Mouse (Mus musculus): ENCODE results near the gene R3hdm4. TPM values are rescaled to one million over a fixed set of nuclear protein-coding genes. Genes with fewer than 3 reads are reported as not detected.

The R3hdm4 gene
- total RNA-seq, 2 experiments from 2014 or later, result 25.0 to 46.1 TPM

DNA sequence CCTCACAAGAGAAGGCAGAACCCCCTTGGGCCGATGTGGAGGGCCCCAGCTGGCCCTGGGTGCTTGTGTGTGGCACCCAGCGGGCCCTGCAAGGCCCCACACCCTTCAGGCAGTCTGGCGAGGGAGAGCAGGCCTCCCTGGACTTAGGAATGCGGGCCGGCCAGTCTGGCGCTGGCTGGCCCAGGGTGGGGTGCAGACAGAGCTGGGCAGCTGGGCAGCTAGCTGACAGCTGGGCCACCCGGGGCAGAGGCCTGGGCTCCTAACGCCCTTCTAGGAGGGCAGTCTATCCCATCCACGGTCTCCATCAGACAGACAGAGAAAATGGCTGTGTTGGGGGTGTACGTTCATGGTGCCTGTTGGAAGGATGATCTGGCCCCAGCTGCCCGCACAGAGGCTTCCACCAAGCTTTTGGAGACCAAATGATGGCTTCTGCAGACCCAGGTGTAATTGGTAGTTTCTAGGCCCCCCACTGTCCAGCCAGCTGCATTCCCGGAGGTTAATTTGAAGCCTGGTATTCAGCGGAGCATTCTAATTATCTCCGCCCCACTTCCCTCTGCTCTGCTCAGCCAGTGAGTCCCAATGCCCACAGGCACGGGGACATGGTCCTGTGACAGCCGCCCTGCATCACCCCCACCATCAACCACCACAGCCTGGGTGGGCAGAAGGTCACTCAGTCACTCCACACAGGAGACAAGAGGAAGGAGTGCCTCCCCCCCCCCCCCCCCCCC, 24.7 kb upstream of the R3hdm4 start:
- ATAC-seq (replicated peaks; ENCODE audit: low FRiP score, poor library complexity, severe bottlenecking), result no peak

DNA sequence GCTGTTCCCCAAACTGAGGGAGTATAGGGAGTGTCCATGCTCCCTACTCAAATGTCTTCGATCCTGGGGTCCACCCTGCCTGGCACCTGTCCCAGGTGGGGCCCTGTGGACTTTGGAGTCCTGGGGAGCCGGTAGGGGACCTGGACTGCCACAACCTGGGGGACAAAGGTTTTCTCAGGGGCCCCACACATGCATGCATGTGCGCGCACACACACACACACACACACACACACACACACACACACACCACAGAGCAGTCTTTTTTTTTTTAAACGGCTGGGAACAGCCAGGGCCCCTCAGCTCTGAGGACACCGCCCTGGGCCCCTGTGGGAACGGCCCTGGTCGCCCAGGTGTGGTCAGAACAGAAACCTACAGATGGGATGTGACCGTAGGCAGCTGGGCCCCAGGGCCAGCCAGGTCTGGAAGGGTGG, 22.5 kb upstream of the R3hdm4 start:
- no peak for ATAC-seq (replicated peaks; ENCODE audit: low FRiP score, poor library complexity, severe bottlenecking)

DNA sequence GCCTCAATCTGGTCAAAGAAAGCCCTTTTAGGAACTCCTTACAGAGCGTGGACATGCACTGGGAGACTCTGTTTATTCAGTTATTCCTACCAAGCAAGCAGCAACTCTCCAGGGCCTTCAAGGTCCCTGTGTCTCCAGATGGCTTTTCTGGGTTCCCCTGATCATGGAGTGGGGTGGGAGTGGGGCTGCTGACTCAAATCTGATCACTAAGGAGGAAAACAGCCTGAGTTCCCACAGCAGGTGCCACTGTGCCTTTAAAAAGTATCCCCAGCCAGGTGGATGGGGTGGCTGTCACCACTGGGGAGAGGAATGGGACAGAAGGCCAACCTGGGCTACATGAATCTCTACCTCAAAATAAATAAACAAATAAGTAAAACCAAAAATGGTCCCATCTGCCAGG, 22.0 kb upstream of the R3hdm4 start:
- ATAC-seq (replicated peaks; ENCODE audit: low FRiP score, poor library complexity, severe bottlenecking), result no peak

DNA sequence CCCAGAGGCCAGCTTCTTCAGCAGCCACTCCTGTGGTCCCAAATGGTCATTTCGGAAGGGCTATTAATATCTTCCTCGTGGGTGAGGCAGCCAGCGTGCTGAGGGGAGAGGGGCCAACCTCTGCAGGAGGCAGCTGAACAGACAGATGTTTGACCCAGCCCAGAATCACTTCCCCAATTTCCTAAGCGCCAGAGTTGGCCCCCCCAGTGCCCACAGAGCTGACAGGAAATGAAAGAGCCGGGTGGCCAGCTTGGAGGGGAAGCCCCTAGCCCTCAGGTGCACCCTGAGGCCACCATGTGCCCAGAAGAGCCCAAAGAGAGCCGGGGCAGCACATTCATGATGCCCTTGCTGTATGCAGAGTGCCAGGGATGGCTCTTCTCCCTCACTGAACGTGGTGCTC, 19.7 kb upstream of the R3hdm4 start:
- ATAC-seq (replicated peaks; ENCODE audit: low FRiP score, poor library complexity, severe bottlenecking), result no peak

DNA sequence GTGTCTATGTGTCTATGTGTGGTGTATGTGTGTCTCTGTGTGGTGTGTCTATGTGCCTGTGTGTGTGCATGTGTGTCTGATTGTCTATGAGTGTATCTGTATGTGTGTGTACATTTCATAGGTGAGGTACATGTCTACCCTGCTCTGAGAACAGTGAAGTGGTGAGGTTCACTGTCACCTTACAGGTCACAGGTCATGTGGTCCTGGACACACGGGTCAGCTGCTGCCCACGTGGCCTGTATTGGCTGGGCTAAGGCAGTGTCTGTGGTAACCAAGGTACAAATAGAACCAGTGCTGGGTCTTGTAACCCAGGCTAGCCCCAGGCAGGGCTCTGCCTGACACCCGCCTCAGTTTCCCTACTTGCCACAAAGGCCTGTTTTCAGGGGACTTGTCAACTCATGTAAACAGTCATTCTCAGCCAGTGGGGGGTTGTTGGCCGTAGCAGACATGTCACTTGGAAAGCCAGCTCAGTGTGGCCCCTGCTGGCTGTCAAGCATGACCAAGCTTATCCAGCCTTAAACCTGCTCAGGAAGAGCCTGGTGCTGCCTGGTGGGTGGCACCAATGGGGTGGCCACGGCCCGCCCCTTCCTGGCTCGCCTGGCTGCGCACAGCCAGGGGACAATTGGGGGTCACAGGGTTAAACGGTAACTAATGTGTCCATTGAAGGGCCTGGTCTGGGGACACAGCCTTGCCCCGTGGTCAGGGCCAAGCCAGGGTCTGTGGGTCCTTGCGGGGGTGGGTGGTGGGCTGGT, 16.9 kb upstream of the R3hdm4 start:
- ATAC-seq (replicated peaks; ENCODE audit: low FRiP score, poor library complexity, severe bottlenecking), result peak; percentile 33

DNA sequence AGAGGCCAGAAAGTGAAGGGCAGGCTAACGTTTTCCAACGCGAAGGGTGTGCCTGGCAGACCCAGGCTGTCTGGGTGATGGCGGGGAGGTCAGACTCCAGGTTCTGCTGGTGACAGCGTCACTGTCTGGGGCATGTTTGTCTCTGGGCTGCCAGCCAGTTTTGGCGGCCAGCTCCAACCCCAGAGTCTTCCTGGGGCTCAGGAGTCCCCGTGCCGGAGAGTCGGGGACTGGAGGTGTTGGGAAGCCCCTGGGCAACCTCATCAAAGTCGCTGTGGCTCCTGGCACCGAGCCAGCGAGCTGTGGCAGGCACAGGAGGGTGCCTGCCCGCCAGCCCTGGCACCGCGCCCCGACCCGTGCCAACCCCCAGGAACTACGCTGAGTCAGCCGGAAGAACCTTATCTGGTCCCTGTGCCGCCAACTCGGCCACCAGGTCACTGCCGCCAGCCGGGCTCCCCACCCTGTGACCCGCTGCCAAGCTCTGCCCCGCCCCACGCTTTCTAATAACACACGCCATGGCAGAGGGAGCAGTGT, 16.0 kb upstream of the R3hdm4 start:
- peak; percentile 82 for ATAC-seq (replicated peaks; ENCODE audit: low FRiP score, poor library complexity, severe bottlenecking)

DNA sequence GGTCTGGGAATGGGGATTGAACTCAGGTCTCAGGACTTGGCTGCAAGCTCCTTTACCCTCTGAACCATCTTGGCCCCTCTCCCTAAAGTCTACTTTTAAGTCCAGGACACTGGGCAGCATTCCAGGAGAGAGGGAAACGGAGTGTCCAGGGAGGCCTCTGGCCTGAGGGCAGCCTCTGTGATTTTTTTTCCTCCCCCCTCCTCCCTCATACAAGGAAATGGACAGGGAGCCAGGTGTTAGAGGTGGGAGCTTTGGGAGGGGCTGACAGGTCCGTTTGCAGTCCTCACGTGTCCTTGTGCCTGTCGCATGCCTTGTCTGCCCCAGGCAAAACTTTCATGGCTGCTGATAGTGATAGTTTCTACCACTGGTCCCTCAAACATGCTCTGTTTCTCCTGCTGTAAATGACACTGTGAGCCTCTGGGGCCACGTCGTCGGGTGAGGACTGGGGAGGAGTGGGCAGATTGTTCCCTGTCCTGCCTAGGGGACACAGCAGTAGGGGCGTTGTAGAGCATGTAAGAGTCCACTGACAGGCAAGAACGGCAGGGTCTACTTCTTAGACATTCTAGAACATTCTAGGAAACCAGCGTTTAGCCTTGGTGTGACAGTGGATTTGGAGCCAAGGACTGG, 15.4 kb upstream of the R3hdm4 start:
- ATAC-seq (replicated peaks; ENCODE audit: low FRiP score, poor library complexity, severe bottlenecking), result peak; percentile 22

DNA sequence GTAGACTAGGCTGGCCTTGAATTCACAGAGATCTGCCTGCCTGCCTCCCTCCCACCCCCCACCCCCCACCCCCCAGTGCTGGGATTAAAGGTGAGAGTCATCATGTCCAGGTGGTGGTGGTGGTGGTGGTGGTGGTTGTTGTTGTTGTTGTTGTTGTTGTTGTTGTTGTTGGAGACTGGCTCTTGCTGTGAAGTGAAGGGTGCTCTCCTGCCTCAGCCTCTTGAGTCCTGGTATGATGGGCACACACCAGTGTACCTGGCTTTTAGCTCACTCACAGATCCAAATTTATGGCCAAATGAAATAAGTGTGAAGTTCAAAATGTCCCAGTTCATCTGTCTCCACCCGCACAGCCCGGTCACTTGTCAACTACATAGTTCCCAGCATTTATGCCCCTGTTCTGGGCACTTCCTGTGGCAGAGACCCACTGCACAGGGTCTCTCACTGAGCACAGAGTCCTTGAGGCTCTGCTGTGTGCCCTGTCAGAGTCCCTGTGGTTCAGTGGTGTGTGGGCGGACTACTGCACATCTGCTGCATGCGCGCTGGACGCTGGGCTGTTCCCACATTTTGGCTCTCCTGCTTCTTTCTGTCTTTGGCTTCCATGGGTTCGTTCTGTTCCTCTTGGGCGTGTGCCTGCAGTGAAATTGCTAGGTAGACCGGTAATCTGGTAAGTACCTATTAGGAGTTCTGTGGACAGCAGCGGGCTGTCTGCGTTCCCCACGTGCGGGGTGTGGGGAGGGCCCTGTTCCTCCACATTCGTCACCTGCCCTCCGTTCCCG, 14.0 kb upstream of the R3hdm4 start:
- no peak for ATAC-seq (replicated peaks; ENCODE audit: low FRiP score, poor library complexity, severe bottlenecking)

DNA sequence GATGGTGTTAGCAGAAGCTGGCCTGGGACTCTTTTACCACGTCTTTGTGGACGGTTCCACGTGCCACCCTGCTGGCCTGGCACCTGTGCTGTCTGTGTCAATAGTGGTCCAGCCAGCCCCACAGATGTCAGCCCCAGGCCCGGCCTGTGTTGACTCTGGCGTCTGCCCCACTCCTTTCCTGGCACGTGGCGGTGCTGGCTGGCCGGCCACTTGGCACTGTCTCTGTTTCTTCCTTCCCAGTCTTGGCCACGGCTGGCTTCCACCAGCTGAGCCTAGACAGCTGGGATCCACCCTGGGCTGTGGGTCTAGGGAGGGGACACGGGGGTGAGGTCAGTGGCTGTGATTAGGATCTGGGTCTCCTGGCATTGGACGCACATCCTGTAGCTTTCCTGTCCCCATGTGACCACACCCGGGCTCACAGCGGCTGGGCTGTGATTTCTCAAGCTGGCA, 13.3 kb upstream of the R3hdm4 start:
- ATAC-seq (replicated peaks; ENCODE audit: low FRiP score, poor library complexity, severe bottlenecking), result no peak

DNA sequence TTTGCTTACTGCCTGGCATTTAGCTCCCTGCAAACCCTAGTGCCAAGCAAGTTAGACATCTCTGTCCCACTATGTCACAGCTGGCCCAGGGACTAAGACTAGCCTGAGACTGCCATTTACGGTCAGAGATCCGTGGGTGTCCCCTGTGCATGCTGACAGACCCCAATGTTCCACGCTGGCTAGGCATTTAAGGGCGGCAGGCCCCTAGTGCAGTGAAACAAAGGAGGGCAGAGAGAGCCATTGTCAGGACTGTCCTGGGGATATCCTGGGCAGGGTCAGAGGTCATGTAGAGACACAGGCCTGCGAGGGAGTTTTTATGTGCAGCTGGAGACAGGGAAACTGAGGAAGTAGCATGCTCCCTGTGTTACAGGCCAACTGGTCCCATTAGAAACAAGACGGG, 12.9 kb upstream of the R3hdm4 start:
- ATAC-seq (replicated peaks; ENCODE audit: low FRiP score, poor library complexity, severe bottlenecking), result no peak

DNA sequence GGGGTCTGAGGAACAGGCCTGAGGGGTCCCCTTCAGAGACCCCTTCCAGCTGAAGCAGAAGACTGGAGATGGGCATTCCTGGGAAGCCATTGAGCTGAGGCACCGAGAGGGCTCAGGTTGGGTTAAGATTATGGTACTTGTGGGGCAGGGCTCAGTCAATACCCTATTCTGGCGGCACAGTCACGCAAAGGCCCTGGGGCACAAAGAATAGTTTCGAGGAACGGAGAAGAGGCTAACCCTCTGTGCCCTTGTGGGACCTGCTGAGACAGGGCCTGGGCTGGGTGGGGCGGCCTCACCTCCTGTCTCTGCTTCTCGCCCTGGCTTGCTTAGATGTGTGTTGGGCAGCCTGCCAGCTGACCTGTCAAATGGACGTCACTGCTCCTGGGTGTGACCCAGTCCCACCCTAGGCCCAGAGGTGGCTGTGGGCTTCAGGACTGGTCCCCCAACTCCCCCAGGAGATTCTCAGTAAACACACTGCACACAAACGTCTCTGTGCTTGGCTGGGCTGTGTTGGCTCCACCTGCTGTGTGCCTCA, 12.2 kb upstream of the R3hdm4 start:
- ATAC-seq (replicated peaks; ENCODE audit: low FRiP score, poor library complexity, severe bottlenecking), result no peak

DNA sequence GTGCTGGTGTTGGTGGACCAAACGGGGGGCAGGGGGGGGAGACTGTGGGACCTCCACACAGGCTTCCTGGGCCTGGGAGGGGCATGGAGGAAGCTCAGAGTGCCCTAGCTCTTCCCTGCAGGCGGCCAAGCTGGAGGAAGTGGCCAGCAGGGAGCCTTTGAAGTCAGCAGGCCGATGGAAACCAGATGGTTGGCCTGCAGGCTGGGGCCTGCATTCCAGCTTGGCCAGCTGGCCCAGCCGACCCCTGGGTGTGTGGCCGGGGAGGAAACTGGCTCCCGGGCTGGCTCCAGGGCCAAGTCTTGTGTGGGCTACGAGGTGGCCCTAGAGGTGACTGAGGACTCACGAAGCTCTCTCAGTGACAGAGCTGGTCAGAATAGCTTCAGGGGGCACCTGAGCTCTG, 11.7 kb upstream of the R3hdm4 start:
- ATAC-seq (replicated peaks; ENCODE audit: low FRiP score, poor library complexity, severe bottlenecking), result no peak

DNA sequence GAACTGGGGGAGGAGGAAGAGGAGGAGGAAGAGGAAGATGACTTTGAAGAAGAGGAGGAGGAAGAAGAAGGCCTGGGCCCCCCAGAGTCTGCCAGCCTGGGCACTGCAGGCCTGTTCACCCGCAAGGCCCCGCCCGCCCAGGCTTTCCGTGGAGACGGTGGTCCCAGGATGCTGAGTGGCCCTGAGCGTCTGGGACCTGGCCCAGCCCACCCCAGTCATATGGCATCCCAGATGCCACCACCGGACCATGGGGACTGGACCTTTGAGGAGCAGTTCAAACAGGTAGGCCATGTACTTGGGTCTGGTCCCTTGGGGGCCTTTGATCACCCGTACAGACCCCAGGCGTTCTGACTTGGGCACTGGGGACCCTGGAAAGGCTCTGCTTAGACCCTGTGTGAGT, 10.8 kb upstream of the R3hdm4 start:
- ATAC-seq (replicated peaks; ENCODE audit: low FRiP score, poor library complexity, severe bottlenecking), result no peak

DNA sequence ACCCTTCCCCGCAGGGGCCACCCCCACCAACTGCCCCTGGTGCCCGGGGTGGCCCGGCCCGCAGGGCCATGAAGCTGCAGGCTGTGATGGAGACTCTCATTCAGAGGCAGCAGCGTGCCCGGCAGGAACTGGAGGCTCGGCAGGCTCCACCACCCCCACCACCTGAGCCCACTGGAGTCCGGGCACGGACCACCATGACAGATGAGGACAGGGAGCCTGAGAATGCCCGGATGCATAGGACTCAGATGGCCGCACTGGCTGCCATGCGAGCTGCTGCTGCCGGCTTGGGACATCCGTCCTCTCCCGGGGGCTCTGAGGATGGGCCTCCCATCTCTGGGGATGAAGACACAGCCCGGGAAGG, 9.8 kb upstream of the R3hdm4 start:
- no peak for ATAC-seq (replicated peaks; ENCODE audit: low FRiP score, poor library complexity, severe bottlenecking)

DNA sequence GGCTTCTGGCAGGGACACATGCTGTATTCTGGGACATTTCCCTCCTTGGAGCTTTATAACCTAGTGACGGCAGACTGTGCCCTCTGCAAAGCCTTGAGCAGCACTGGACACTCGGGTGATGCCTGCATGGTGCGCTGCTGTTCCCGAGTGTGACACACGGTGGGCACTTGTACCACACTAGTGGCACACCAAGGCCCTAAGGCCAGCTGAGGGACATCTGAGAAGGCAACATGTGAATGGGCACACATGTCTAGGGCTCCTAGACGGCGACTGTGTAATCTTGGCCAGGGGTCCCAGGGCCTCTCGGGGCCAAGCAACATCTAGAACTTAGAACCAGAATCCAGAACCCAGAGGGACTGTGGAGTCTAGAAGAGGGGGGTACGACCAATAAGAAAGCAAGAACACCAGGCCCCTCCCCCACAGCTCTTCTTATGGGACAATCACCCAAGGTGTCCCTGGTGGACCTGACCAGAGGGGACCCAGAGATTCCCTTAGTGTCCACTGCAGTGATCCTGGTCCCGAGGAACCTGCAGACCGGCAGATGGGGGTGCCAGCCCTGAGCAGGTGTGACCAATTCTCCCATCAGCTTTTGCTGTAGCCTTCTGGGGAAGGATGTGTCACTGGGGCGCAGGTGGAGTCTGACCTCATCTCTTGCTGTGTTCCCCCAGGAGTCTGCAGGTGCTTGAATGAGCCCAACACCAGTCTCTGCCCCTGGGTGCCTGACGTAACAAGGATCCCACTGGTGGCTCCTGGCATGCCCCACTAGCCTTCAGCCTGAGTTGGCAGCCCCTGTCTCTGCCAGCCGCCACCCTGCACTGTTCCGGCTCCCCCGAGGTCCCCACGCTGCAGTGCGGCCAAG, 9.2 kb upstream of the R3hdm4 start:
- no peak for ATAC-seq (replicated peaks; ENCODE audit: low FRiP score, poor library complexity, severe bottlenecking)

DNA sequence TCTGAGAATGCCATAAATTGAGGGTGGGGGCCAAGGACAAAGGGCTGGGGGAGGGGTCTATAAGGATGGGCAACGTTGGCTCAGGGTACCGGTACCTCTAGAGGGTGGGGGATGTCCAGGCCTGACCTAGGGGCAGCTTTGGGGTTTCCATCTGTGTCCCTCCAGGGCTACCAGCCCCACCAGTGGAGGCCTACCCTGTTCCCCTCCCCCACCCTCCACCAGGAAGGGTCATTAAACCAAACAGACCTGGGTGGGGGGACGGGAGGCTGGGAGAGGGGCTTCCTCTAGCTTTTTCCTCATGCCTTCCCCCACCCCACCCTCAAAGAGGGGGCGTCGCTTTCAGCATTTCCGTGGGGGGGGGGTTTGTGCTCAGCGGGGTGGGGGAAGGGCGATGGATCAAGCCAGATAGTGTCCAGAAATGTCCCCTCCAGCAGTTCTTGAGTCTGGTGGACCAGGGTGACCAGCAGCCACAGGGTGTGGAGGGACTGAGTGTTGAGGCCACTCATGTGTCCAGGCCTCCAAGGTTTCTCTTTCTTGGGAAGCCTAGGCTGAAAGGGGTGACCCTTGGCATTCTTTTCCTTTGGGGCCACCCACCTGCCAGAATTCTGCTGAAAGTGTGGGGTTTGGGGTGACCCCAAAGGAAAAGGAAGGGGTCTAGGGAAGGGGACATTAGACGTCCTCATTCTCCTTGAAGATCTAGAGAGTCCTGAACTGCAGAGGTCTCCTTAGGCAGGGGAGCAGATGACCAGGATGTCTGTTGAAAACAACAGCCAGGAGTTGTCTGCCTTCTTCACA, 8.1 kb upstream of the R3hdm4 start:
- no peak for ATAC-seq (replicated peaks; ENCODE audit: low FRiP score, poor library complexity, severe bottlenecking)

DNA sequence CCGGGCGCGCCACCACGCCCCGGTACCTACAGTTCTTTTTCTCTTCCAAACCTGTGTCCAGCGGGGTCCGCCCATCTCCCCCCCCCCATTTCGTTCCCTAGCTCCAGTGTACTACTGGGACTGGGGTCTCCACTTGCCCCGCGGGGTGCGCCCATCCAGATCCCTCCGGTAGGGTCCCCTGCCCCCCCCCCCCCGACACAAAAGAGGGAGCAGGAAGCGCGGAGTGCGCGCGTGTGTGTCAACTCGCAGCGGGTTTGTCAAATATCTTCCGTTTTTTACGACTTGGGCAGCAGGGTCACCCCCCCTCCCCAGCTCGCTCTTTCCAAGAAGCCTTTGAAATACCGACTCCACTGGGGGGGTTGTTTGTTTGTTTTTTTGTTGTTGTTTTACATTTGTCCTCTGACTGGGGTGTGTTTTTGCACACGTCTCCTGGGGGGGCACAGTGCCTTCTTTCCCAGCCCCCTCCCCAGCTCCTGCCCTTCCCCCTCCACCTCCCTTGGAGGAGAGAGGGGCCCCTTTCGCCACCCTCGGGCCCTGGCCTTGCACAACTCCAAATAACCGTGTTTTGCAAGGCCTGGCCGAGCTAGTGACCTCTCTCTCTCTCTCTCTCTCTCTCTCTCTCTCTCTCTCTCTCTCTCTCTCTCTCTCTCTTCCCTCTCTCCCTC, 7.2 kb upstream of the R3hdm4 start:
- ATAC-seq (replicated peaks; ENCODE audit: low FRiP score, poor library complexity, severe bottlenecking), result no peak
